Mouse (Mus musculus) frontal cortex, postnatal 14 days (tissue): ENCODE data around the gene Pnmal1.

Source experiments
- DNase-seq, 2 experiments: peaks; one replicate each; pipeline ENCODE4 v3.0.0; 2022; ENCODE audit warnings: low spot score in 2 of 2

The Pnmal1 gene

GRCm38 (mm10) chr7:16995345-16995744, 35.9 kb downstream of the Pnmal1 start:
- peak in 1 of 2 experiments; percentile 9 for DNase-seq

GRCm38 (mm10) chr7:16999233-16999632, 39.8 kb downstream of the Pnmal1 start:
- no peak for DNase-seq

- DNase-seq, result peak; percentile 77 to 90
Measured at GRCm38 (mm10) chr7:16999650-17000049, 40.2 kb downstream of the Pnmal1 start.

GRCm38 (mm10) chr7:17002375-17003195, 43.1 kb downstream of the Pnmal1 start:
- DNase-seq, result peak; percentile 72 to 76

GRCm38 (mm10) chr7:17003230-17003960, 43.9 kb downstream of the Pnmal1 start:
- DNase-seq, result no peak

GRCm38 (mm10) chr7:17004716-17005115, 45.2 kb downstream of the Pnmal1 start:
- DNase-seq, result no peak

- no peak for DNase-seq
Measured at GRCm38 (mm10) chr7:17007300-17007699, 47.8 kb downstream of the Pnmal1 start.

GRCm38 (mm10) chr7:17009326-17010009, 50.0 kb downstream of the Pnmal1 start:
- no peak for DNase-seq

GRCm38 (mm10) chr7:17010010-17010347, 50.5 kb downstream of the Pnmal1 start:
- no peak for DNase-seq

- no peak for DNase-seq
Measured at GRCm38 (mm10) chr7:17011909-17012590, 52.6 kb downstream of the Pnmal1 start.
